8 mouse cellular contexts compared by ENCODE assay signal in genomic region chr12:111428961-111429911, GRCm38 (mm10). TPM values are rescaled to one million over a fixed set of nuclear protein-coding genes. Genes with fewer than 3 reads are reported as not detected.
DNase-seq lines count a peak whose midpoint lies in the region; ATAC-seq and TF ChIP-seq lines count a peak whose summit lies in the region.

No protein-coding gene starts in this region.

- ATAC-seq in CD4-positive, CD25-positive, alpha-beta regulatory T cell, adult 4 months: no peak
- peak; percentile 54 for ATAC-seq in embryonic facial prominence, embryonic 14.5 days (ENCODE audit: low read depth)
- ATAC-seq in heart, postnatal 0 days (ENCODE audit: insufficient read depth, low read depth): no peak
- ATAC-seq in midbrain, embryonic 14.5 days (ENCODE audit: low FRiP score, low TSS enrichment): no peak

- DNase-seq in CD4-positive, CD25-positive, alpha-beta regulatory T cell, adult 2 months (ENCODE audit: low read depth, low spot score): peak; percentile 31
- peak; percentile 83 for DNase-seq in 3134 (ENCODE audit: extremely low read depth, insufficient read length, low spot score)
- peak; percentile 77 for DNase-seq in embryonic facial prominence, embryonic 14.5 days (ENCODE audit: low spot score)
- DNase-seq in heart, postnatal 0 days (ENCODE audit: low spot score): no peak
- peak; percentile 76 for DNase-seq in limb, embryonic 10.5 days (ENCODE audit: low spot score)
- DNase-seq in midbrain, embryonic 14.5 days: peak; percentile 83
- DNase-seq in spleen, postnatal 4 days (ENCODE audit: low spot score in 2 of 2): no peak

- no peaks in the 10 kb centered on the region for H3K36me3 ChIP-seq in embryonic facial prominence, embryonic 14.5 days (ENCODE audit: control insufficient read depth, insufficient read depth, low read length)
- H3K36me3 ChIP-seq in heart, postnatal 0 days (replicated peaks; ENCODE audit: control insufficient read depth, insufficient read depth, low read length): no peaks in the 10 kb centered on the region
- no peaks in the 10 kb centered on the region for H3K36me3 ChIP-seq in limb, embryonic 10.5 days
- H3K36me3 ChIP-seq in midbrain, embryonic 14.5 days (ENCODE audit: control insufficient read depth, insufficient read depth, low read length): no peaks in the 10 kb centered on the region

- peak overlapping the region; percentile 39 for H3K4me3 ChIP-seq in embryonic facial prominence, embryonic 14.5 days (ENCODE audit: low read depth, low read length)
- peak overlapping the region; percentile 30 for H3K4me3 ChIP-seq in heart, postnatal 0 days (ENCODE audit: low read depth, low read length)
- H3K4me3 ChIP-seq in limb, embryonic 10.5 days: peak overlapping the region; percentile 47
- H3K4me3 ChIP-seq in midbrain, embryonic 14.5 days (replicated peaks; ENCODE audit: low read depth, low read length): peak overlapping the region; percentile 41

- peak overlapping the region; percentile 54 for H3K27ac ChIP-seq in embryonic facial prominence, embryonic 14.5 days (replicated peaks; ENCODE audit: low read depth, low read length)
- peak overlapping the region; percentile 14; the same call in 1 of the 2 replicates for H3K27ac ChIP-seq in heart, postnatal 0 days (ENCODE audit: low read depth)
- peak overlapping the region; percentile 66 for H3K27ac ChIP-seq in limb, embryonic 10.5 days
- 0 out of 2 replicates have a peak overlapping the region, but pooled peaks have one; percentile 26 for H3K27ac ChIP-seq in midbrain, embryonic 14.5 days (replicated peaks; ENCODE audit: low read depth, low read length)

- TF ChIP-seq CTCF in heart, postnatal 0 days (IDR thresholded peaks at IDR 0.05; ENCODE audit: low read depth): 0 out of 2 replicates have a peak, but pooled peaks have one; percentile 8

- H3K4me1 ChIP-seq in embryonic facial prominence, embryonic 14.5 days (ENCODE audit: control insufficient read depth, insufficient read depth, low read length): peaks cover 40% of the 10 kb centered on the region
- H3K4me1 ChIP-seq in heart, postnatal 0 days (ENCODE audit: control insufficient read depth, insufficient read depth): peaks cover 36% of the 10 kb centered on the region
- H3K4me1 ChIP-seq in limb, embryonic 10.5 days: peaks cover 69% of the 10 kb centered on the region
- H3K4me1 ChIP-seq in midbrain, embryonic 14.5 days (ENCODE audit: control insufficient read depth, insufficient read depth, low read length): peaks cover 11% of the 10 kb centered on the region; the same call in 1 of the 2 replicates

- no peak for TF ChIP-seq EP300 in heart, postnatal 0 days (IDR thresholded peaks at IDR 0.05; ENCODE audit: low read depth)

- H3K4me2 ChIP-seq in embryonic facial prominence, embryonic 14.5 days (ENCODE audit: low read depth, low read length): peak overlapping the region; percentile 80
- H3K4me2 ChIP-seq in heart, postnatal 0 days (ENCODE audit: low read depth, low read length): peak overlapping the region; percentile 70
- peak overlapping the region; percentile 65 for H3K4me2 ChIP-seq in midbrain, embryonic 14.5 days (ENCODE audit: low read length)

- H3K9ac ChIP-seq in embryonic facial prominence, embryonic 14.5 days (ENCODE audit: low read depth, low read length): peak overlapping the region; percentile 61
- H3K9ac ChIP-seq in heart, postnatal 0 days (replicated peaks; ENCODE audit: low read depth, low read length): no peak overlapping the region; the same call in 1 of the 2 replicates
- H3K9ac ChIP-seq in midbrain, embryonic 14.5 days (replicated peaks; ENCODE audit: low read length): peak overlapping the region; percentile 44

- WGBS in embryonic facial prominence, embryonic 14.5 days: under 1% methylated on average over 36 of the region's 40 CpGs
- 1% methylated on average over 40 of the region's 40 CpGs for WGBS in heart, postnatal 0 days
- WGBS in limb, embryonic 10.5 days: under 1% methylated on average over 40 of the region's 40 CpGs
- WGBS in midbrain, embryonic 14.5 days: 1% methylated on average over 40 of the region's 40 CpGs

- H3K9me3 ChIP-seq in embryonic facial prominence, embryonic 14.5 days (ENCODE audit: control insufficient read depth, low read length): no peaks in the 10 kb centered on the region
- no peaks in the 10 kb centered on the region for H3K9me3 ChIP-seq in heart, postnatal 0 days (replicated peaks; ENCODE audit: control insufficient read depth, low read length)
- no peaks in the 10 kb centered on the region for H3K9me3 ChIP-seq in limb, embryonic 10.5 days (replicated peaks)
- H3K9me3 ChIP-seq in midbrain, embryonic 14.5 days (ENCODE audit: control insufficient read depth, low read length): no peaks in the 10 kb centered on the region

- H3K27me3 ChIP-seq in embryonic facial prominence, embryonic 14.5 days (replicated peaks; ENCODE audit: control insufficient read depth, insufficient read depth, low read length): peaks cover 48% of the 10 kb centered on the region
- peaks cover 39% of the 10 kb centered on the region for H3K27me3 ChIP-seq in heart, postnatal 0 days (ENCODE audit: control insufficient read depth, insufficient read depth, low read length)
- H3K27me3 ChIP-seq in limb, embryonic 10.5 days (ENCODE audit: low read depth, poor library complexity, severe bottlenecking): peaks cover 99% of the 10 kb centered on the region
- peaks cover 73% of the 10 kb centered on the region for H3K27me3 ChIP-seq in midbrain, embryonic 14.5 days (ENCODE audit: control insufficient read depth, insufficient read depth, low read length)

RNA-seq across cellular contexts. Expression of gene Exoc3l4, which starts 12.4 kb away (rescaled TPM):
- polyA plus RNA-seq in CD4-positive, CD25-positive, alpha-beta regulatory T cell, adult 4 months (2017; shearing (Covaris generic)): not detected
- polyA plus RNA-seq in embryonic facial prominence, embryonic 14.5 days (2014; fragmentation: Nextera tagmentation; extraction: Ambion mirVana): 8.7 and 9.4 TPM in 2 replicates
- 7.9 and 51.6 TPM in 2 replicates for total RNA-seq in heart, postnatal 0 days (2014; rRNA removed; ENCODE audit: low replicate concordance)
- polyA plus RNA-seq in heart, postnatal 0 days (2015; fragmentation: Nextera tagmentation; extraction: Ambion mirVana): 8.5 and 9.8 TPM in 2 replicates
- polyA plus RNA-seq in limb, embryonic 10.5 days (2016; fragmentation: Nextera tagmentation; extraction: Ambion mirVana): 5.1 and 6.5 TPM in 2 replicates
- 1.6 and 2.1 TPM in 2 replicates for polyA plus RNA-seq in midbrain, embryonic 14.5 days (2014; fragmentation: Nextera tagmentation; extraction: Ambion mirVana)

RNA-seq across cellular contexts. Expression of gene Tnfaip2, which starts 13.0 kb away (rescaled TPM):
- not detected for polyA plus RNA-seq in CD4-positive, CD25-positive, alpha-beta regulatory T cell, adult 4 months (2017; shearing (Covaris generic))
- polyA plus RNA-seq in embryonic facial prominence, embryonic 14.5 days (2014; fragmentation: Nextera tagmentation; extraction: Ambion mirVana): 9.8 and 11.7 TPM in 2 replicates
- 12.5 and 14.8 TPM in 2 replicates for total RNA-seq in heart, postnatal 0 days (2014; rRNA removed; ENCODE audit: low replicate concordance)
- 8.9 and 9.5 TPM in 2 replicates for polyA plus RNA-seq in heart, postnatal 0 days (2015; fragmentation: Nextera tagmentation; extraction: Ambion mirVana)
- 4.3 and 6.0 TPM in 2 replicates for polyA plus RNA-seq in limb, embryonic 10.5 days (2016; fragmentation: Nextera tagmentation; extraction: Ambion mirVana)
- polyA plus RNA-seq in midbrain, embryonic 14.5 days (2014; fragmentation: Nextera tagmentation; extraction: Ambion mirVana): 0.28 and 0.82 TPM in 2 replicates

RNA-seq across cellular contexts. Expression of gene Lbhd2, which starts 22.6 kb away (rescaled TPM):
- not detected for polyA plus RNA-seq in CD4-positive, CD25-positive, alpha-beta regulatory T cell, adult 4 months (2017; shearing (Covaris generic))
- 5.5 and 5.8 TPM in 2 replicates for polyA plus RNA-seq in embryonic facial prominence, embryonic 14.5 days (2014; fragmentation: Nextera tagmentation; extraction: Ambion mirVana)
- not detected in 2 replicates for total RNA-seq in heart, postnatal 0 days (2014; rRNA removed; ENCODE audit: low replicate concordance)
- polyA plus RNA-seq in heart, postnatal 0 days (2015; fragmentation: Nextera tagmentation; extraction: Ambion mirVana): not detected in 2 replicates
- not detected in 2 replicates for polyA plus RNA-seq in limb, embryonic 10.5 days (2016; fragmentation: Nextera tagmentation; extraction: Ambion mirVana)
- polyA plus RNA-seq in midbrain, embryonic 14.5 days (2014; fragmentation: Nextera tagmentation; extraction: Ambion mirVana): 2.0 and 3.3 TPM in 2 replicates

RNA-seq across cellular contexts. Expression of gene Cdc42bpb, which starts 51.7 kb away (rescaled TPM):
- polyA plus RNA-seq in CD4-positive, CD25-positive, alpha-beta regulatory T cell, adult 4 months (2017; shearing (Covaris generic)): under 1 TPM; 0.32 to 0.43 TPM
- 37.7 and 41.5 TPM in 2 replicates for polyA plus RNA-seq in embryonic facial prominence, embryonic 14.5 days (2014; fragmentation: Nextera tagmentation; extraction: Ambion mirVana)
- 119 and 147 TPM in 2 replicates for total RNA-seq in heart, postnatal 0 days (2014; rRNA removed; ENCODE audit: low replicate concordance)
- polyA plus RNA-seq in heart, postnatal 0 days (2015; fragmentation: Nextera tagmentation; extraction: Ambion mirVana): 13.9 and 18.2 TPM in 2 replicates
- 30.4 and 32.0 TPM in 2 replicates for polyA plus RNA-seq in limb, embryonic 10.5 days (2016; fragmentation: Nextera tagmentation; extraction: Ambion mirVana)
- polyA plus RNA-seq in midbrain, embryonic 14.5 days (2014; fragmentation: Nextera tagmentation; extraction: Ambion mirVana): 47.8 and 54.6 TPM in 2 replicates

RNA-seq across cellular contexts. Expression of gene Gm266, which starts 56.4 kb away (rescaled TPM):
- polyA plus RNA-seq in CD4-positive, CD25-positive, alpha-beta regulatory T cell, adult 4 months (2017; shearing (Covaris generic)): not detected
- polyA plus RNA-seq in embryonic facial prominence, embryonic 14.5 days (2014; fragmentation: Nextera tagmentation; extraction: Ambion mirVana): 24.4 and 25.3 TPM in 2 replicates
- 4.0 and 4.3 TPM in 2 replicates for total RNA-seq in heart, postnatal 0 days (2014; rRNA removed; ENCODE audit: low replicate concordance)
- 0.85 and 1.3 TPM in 2 replicates for polyA plus RNA-seq in heart, postnatal 0 days (2015; fragmentation: Nextera tagmentation; extraction: Ambion mirVana)
- 11.4 and 13.7 TPM in 2 replicates for polyA plus RNA-seq in limb, embryonic 10.5 days (2016; fragmentation: Nextera tagmentation; extraction: Ambion mirVana)
- polyA plus RNA-seq in midbrain, embryonic 14.5 days (2014; fragmentation: Nextera tagmentation; extraction: Ambion mirVana): 1.5 and 1.9 TPM in 2 replicates

Comparison
In these comparisons a context has a peak if more than half of its experiments do, and no peak if none do; other contexts are left out.
1. DNase-seq: peak in CD4-positive, CD25-positive, alpha-beta regulatory T cell, adult 2 months (single experiment), 3134 (single experiment), embryonic facial prominence, embryonic 14.5 days (single experiment), limb, embryonic 10.5 days (single experiment) and midbrain, embryonic 14.5 days (single experiment); none in heart, postnatal 0 days (single experiment) and spleen, postnatal 4 days (0 of 2).
2. H3K27ac ChIP-seq: peak in every context shown above with its lines; median percentile 66 in limb, embryonic 10.5 days; 54 in embryonic facial prominence, embryonic 14.5 days; 26 in midbrain, embryonic 14.5 days; 14 in heart, postnatal 0 days.
3. Peak in every context shown above with its lines, with median percentiles within 50 percentile points of each other: H3K4me2 ChIP-seq and H3K4me3 ChIP-seq.